Mouse (Mus musculus): ENCODE data around the gene Crispld2.

DNA sequence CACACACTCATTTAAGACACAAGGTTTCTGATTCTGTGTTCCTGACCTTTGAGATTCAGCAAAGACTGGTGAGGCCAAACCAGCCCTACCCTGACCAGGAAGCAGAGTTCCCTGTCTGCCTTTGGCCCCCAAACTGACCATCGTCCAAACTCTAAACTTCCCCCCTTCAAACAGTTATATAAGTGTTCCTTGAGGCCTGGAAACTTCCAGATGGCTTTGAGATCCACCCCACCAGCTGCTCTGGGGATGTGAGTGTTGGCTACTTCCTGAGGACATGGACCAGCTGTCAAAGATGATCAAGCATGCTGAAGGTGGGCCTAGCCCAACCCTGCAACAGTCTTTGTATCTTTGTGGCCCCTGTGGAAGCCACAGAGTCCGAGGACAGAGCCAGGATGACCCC is 64.8 kb downstream of the Crispld2 start:
- TF ChIP-seq CTCF (IDR thresholded peaks at IDR 0.05; ENCODE audit: borderline replicate concordance, insufficient read depth, low read depth, low read length) = no peak
- TF ChIP-seq POLR2A (IDR thresholded peaks at IDR 0.05; ENCODE audit: borderline replicate concordance, insufficient read depth, low read length) = no peak

Data from cerebellum, adult 2 months (tissue).